Mouse (Mus musculus) urinary bladder, adult 2 months (tissue): ENCODE data around the gene Bahcc1. TPM values are rescaled to one million over a fixed set of nuclear protein-coding genes. Genes with fewer than 3 reads are reported as not detected.

ENCODE experiments used
- DNase-seq: peaks from one replicate; pipeline ENCODE4 v3.0.0; 2022; ENCODE audit warnings: low spot score
- polyA plus RNA-seq: library from polyadenylated mRNA; depleted of rRNA; stranded (reverse); fragments of >200 nt; gene quantifications from 2 replicates; pipeline ENCODE4 v1.2.3, GENCODE M21; 2012

Gene Bahcc1
- polyA plus RNA-seq, 1 experiment: 4.3 TPM

DNA sequence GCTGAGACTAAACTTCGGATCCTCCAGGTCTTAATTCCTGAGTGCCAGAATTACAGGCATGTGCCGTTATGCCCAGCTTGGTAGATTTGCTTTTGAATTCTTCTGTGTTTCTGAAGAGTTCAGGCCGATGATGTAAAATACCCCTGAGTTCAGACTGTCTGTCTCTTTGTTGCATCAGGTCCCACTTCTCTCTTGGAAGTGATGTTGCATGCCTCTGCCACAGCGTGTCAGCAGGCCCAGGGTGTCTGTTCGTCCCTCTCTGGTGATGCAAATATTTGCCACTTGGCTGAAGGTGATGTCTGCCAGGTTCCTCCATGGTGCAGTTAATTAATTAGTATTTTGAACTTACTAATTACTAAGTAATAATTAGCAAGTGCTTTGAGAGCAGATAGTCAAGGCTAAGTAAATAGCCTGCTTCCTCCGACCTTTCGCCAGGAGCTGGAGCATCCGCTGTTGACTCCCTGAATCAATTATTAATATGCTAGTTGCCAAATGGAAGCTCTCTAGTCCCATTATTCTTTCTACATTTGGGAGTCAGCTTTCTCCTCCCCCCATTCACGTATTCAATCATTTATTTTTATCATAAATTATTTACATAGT, 26.6 kb upstream of the Bahcc1 start:
- DNase-seq: no peak

DNA sequence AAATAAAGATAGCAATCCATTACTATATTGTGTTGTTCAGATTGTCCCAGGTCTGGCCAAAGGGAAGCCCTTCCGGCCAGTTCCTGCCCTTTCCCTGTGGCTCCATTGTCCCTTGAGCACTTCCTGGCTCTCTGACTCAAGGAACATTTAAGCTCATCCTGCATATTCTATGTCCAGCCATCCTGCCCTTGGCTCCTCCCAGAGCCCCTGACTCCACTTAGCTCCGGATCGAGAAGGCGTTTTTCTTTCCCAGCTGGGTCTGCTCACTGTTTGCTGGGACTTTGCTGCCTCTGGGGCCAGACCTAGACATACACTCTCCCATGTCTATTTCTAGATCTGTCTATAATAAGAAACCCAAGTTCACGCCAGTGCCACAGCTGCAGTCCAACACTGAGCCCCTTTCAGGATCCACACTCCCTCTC, 26.1 kb upstream of the Bahcc1 start:
- DNase-seq: no peak

DNA sequence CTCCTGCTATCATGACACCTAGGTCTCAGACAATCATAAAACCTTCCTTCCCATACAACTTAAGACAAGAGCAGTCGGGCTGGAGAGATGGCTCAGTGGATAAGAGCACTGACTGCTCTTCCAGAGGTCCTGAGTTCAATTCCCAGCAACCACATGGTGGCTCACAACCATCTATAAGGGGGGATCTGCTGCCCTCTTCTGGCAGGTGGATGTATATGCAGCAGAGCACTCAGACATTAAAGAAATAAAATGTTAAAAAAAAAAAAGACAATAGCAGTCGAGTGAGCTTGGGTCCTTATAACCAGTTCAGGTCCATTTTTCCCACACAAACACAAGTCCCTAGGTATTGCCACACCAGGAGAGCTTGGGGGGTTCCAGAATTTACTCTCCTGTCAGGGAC, 23.9 kb upstream of the Bahcc1 start:
- DNase-seq: no peak

DNA sequence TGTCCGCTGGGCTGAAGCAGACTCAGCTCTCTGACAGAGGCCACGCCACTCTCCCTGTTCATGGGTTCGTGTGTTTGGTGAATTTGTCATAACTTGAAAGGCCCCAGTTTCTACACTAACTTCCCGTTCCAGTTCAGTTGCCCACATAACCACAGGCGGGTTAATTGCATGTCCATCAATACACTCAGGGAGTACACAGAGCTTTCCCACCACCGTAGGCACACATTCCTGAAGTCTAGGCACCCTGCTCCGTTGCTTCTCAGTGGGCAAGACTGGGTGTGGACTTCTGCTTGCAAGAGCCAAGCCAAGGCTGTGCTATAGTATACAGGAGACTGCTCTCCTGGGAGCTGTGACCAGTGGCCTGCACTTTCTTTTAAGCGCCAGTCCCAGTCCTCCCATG, 23.3 kb upstream of the Bahcc1 start:
- no peak for DNase-seq

DNA sequence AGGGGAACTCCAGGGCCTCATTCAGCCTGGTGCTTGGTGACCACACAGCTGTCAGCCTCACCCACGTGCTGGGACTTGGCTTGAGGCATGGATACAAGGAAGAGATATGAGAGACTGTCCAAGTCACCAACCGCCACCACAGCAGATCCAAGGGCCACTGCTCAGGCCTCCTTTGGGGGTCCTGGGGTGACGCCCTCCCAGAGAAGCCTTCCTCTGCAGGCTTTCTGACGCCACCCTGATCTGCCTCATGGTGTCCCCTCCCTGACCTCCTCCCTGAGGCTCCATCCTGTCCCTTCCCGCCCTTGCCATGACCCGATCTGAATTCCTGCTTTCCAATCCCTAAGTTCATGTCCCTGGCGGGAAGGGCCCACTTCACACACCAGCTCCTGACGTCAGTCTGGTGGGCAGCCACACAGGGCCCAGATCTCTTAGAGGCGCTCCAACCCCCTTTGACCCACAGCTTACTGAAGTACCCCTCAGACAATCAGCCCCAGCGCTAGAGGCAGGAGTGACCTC, 17.0 kb upstream of the Bahcc1 start:
- no peak for DNase-seq

DNA sequence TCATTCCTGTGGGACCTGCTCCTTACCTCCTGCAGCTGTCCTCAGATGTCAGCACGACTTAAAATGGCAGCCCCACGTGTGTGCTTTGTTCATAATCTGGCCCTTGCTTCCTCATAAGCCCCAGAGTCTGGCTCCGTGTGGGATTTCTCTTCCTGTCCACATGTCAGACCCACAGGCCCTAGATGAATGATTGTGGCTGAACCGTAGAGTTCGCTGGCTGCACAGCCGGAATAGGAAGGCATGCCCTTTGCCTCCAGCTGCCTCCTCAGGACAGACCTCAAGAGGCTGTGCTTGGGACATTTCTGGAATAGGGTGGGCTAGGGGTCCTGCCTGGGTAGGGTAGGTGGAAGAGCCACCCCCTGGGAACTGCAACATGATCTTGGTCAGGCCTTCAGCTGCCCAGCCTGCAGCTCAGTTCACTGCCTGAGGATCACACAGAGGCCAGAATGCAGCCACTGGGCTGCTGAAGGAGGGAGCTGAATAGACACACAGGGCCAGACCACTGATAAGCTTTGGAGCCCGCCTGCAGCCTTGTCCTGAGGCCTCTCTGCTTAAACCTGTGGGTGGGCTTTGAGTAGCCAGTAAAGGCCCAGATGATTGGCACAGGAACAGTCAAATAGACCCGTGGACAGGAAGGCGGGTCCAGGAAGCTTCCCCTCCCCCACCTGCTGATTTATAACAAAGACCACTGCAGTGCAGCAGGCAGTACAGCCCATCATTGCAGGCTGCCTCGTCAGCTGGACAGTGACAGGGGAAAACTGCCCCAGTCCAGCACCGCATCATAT, 16.0 kb upstream of the Bahcc1 start:
- DNase-seq: no peak

DNA sequence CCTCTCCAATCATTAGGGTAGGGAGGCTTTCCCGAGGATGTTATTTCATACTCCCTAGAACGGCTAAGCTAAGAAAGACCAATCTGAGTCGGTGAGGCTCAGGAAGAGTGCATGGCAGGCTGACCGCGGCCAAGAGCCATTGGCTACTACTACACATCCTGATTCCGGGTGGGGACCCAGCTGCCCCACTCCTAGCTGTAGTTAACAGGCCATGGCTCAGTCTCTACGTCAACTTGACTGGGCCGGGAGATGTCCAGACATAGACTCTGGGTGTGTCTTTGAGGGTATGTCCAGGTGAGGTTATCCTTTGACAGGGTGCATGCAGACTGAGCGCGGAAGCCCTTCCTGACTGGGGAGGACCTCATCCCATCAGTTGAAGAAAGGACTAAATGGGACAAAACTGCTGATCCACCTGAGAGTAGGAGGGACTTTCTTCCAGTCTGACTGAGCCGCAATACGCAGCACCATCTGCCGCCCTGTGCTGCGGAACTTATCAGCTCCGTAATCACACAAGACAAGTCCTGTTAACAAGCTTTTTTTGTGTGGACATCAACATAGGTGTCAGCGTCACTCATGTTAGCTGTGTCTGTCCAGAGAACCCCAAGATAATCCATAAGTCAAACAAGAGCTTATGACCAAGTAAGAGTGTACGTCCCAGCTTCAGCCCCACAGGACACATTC, 14.4 kb upstream of the Bahcc1 start:
- no peak for DNase-seq

DNA sequence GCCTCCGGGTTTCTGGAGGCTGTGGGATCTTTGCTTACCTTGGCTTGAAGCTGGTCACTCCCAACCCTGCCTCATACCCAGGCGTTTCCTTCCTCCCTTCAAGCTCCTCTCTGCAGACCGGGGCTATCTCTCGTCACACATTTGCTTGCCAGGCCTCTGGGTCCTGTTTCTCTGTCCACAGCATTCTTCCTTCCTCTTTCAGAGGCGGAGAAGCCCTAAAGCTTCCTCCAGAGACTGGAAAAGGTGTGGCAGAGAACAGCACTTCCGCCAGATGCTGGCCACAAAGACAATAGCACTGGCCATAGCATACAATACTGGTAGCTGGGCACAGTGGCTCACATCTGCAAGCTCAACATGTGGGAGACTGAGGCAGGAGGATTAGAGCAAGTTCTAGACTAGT, 13.8 kb upstream of the Bahcc1 start:
- DNase-seq: no peak

DNA sequence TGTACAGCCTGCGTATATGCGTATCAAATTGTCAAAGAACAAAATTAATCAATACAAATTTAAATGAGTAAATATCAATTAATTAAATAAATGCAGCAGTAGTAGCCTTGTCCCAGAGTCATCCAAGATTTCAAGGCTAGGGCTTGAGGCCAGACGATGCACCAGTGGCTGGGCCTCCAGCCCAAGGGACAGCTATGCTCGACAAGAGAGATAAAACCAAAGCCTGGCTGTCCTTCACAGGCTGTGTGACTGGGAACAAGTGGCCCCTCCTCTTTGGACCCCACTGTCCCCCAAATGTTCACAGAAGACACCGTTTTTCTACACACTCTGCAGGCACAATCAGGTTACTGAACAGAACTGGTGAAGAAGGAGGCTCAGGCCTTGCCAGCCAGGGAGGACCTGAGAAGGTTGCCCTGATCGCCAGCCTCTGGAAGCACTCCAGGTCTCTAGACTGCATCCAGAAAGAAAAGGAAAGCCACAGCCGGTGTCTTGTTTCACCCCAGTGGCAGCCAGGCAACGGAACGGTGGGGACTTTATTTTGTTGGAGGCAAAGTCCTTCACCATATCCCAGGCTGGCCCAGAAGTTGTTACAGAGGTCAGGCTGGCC, 12.7 kb upstream of the Bahcc1 start:
- peak; percentile 21 for DNase-seq

DNA sequence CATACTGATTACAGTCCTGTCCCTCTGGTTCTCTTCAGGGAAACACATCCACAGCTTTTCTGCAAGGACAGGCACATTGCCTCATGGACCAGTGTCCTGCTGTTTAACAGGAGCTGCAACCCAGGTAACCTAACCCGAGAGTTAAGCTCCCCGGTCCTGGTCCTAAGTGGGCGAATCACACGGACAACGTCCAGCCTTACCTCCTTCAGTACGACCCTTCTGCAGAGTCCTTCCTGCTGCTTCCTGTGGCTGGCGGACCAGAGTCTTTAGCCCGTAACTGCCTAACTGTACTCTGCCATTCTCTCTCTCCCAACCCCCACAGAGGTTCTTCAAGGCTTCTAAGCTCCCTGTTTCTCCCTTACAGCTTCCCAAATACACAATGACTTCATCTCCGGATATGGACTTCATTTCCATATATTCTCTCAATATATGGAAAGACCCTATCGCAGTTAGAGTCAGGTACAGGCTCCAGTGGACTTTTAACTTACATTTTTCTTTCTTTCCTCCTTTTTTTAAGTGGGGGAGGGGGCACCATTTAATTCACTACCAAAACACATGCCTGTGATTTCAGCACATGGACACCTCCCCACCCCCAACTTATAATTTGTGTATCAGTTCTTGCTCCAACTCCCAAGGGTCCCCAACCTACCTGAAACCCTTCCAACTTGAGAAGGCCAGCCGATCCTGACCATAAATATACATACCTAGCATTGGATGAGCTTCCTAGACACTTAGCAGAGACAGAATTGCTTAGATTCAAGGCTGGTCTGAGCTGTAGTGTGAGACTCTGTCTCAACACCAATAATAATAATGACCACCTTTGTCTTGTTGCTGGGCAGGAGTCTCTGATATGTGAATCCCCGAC, 11.6 kb upstream of the Bahcc1 start:
- no peak for DNase-seq

DNA sequence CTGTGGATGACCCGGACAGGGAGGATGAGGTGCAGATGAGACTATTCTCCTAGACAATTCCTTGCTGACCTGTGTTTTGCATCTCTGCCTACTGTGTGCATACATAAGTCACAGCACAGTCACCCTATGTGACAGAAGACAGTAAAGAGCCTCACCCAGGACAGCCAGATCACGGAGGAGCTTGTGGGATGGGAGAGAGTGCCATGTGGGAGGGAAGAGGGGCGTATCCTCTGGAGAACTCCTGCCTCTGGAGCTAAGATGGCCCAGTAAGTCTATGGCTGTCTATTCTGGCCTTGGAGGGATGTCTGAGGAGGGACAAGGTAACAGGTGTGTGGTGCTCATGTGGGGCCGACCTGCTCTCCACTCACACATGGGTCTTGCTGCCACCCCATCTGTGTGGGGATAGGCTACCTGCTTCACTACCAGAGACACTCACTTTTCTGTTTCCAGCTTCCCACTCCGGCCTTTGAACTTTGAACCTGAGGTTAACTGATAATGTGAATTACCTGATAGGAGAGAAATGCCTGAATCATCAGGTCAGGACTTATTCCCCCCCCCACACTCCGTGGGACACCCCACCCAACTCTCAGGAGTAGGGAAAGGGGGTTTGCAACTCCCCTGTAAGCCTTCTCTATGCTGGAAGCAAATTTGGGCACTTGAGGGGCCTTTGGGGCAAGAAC, 10.2 kb upstream of the Bahcc1 start:
- DNase-seq: no peak

DNA sequence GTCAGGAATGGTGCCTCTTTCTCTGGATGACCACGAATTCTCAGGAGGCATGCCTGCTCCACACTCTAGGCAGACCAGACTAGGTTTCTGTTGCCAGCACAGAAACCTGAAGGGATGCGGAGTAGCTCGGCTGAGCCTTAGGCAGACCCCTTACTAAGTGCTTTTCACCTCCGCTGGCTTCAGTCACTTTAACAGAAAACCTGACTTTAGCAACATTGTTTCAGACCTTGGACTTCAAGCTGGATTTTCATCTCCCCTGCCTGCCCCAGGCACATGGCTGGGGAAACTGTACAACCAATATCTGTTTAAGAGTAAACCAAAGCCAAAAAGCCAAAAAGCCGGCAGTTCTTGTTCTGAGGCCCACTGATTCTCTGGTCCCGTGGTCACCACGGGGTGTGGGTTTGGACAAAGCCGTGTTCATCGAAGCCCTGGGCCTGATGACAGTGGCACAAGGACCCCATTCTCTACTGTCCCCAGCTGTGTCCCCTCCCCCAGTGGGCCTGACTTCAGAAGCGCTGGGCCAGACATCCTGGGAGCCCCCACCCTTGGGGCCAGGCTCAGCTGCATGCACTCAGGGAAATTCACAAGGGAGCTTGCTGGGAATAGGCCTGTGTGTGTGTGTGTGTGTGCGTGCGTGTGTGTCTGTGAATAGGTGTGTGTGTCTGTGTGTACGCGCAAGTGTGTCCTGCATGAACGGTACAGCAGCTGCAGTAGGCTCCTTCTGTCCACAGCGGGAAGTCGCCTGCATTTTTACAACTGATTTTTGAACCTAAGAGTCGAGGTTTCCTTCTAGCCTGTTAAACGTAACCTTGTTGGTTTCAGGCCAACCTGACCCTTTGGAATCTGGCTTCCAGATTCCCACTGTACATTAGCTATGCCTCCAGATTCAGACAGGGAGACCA, 8.9 kb upstream of the Bahcc1 start:
- DNase-seq: peak; percentile 19

DNA sequence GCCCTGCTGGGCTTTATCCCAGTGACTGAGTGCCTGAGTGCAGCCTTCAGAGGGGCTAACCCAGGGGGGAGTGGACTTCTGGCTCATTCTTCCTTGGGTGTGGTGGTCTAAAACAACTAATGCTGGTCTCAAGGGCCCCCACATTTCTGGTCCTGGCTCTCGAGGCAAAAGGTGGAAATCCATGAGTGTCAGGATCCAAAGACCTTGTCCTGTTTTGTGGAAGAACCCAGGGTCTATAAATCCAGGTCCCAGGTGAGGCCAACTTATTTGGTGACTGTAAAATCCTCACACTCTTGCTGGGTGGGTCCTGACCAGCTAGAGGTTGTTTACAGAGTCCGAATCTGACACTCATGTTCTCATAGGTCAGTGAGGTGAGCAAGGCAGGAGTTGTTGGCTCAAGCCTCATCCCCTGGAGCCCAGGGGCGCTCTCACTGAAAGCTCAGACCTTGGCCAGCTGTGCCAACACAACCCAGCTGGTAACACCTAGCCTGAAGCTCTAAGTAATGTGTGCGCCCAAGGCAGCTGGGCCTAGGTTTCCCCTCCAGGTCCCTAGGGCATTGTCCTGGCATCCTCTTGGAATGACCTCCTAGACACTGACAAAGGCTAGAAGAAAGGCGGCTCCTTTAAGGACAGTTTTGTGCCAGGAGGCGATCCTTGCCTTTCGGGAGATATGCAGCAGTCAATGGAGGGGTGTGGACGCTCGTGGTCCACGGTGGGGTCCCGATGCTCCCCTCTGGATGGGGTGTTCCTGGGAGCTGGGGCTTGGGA, 8.1 kb upstream of the Bahcc1 start:
- peak; percentile 23 for DNase-seq

DNA sequence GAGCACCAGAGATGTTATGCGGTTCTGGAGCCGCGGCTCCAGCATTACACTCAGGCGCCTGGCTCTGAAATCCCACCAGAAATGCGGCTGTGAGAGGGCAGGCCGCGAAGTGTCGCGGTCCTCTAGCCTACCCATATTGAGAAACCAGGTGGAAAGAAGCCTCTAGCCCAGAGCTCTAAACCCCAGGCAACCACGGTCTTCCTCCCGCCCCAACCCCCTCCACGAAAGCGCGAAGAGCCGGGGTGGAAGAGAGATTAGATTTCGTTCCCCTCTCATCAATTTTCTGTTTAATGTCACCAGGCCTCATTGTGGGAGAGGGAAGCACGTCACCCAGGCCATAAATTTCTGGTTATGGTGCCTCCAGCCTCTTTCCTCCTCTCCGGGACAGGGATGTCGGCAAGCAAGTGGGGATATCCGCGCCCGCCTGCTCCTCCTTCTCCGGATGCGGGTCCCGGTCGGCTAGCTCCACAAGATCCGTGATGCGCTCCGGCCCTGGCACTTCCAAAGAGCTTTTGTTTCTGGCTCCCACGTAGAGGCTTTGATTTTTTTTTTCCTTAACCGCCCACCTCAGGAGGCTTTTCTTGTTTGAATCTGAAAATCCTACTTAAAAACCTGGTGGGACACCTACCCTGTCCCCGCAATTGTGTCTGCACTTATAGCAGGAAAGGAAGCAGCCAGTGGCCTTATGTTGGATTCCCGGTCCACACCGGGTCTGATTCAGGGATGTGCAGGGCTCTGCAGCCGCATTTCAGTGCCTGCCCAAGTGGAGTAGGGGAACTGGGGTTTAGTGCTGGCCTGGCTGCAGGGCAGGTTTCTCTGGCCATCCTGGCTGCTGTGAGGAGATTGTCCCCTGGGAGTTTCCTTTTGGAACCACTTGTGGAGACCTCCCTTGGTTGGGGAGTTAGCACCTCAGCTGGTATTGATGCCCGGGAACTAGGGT, 7.2 kb upstream of the Bahcc1 start:
- peak; percentile 24 for DNase-seq

DNA sequence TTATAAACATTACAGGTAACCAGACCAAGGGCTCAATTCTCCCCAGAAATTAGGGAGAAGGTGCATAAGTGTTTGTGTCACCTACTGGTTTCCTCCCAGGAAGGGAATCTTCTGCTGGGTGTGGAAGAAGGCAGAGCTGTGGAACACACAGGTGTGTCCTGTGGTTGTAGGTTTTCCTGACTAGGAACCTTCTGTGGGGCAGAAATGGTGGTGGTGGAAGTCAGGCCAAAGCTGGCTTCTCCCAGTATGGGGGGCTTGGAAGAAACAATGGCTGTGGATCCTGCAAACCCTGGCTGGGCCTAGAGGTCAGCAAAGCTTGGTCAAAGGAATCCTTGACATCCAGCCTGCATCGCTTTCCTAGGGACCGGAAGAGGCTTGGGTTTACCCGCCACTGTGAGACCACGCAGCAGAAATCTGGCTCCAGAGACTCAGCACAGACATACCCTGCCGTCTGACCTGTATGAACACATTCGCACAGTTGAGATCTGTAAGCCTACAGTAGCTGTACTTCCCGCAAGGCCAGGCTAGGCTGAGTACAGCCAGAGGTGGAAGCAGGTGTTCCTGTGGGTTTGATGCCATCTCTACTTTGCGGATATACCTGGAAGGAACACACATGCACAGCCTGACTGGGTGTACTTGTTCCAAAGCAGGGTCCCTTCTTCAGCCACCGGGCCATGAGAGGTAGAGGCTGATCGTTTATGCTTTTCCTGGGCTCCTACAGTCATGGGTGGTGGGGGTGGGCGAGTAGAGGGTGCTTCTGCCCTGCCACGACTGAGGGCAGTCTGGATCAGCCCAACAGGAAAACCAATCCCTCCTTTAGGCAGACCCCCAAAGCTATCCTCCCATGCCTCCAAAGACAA, 6.1 kb upstream of the Bahcc1 start:
- no peak for DNase-seq

DNA sequence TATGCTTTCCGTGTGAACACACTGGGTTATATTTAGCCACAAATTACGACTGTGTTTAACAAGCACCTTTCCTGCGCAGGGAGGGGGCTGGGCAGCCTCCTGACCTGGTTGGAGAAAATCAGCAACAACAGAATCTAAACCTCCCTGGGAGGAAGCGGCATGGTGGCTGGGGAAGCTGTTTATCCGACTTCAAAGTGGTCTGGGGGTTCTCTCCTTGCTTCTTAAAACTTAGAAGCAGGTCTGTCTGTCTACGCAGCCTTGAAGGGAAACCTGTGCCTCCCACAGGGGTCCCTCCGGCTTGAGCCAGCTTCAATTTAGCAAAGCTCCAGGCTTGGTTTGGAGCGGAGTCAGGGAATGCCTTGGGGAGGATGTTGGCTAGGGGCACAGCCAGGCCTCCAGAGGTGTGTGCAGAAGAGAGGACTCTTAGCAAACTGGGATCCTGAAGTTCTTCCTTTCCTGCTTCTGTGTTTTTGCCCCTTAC, 5.1 kb upstream of the Bahcc1 start:
- no peak for DNase-seq
